Mouse (Mus musculus): ENCODE results near the gene Lrrc46. TPM values are rescaled to one million over a fixed set of nuclear protein-coding genes. Genes with fewer than 3 reads are reported as not detected.
A peak's percentile ranks its signal among the peaks of the same experiment; 100 is the strongest.

The Lrrc46 gene
- total RNA-seq (2014; rRNA removed) (1.4 and 2.7 TPM in 2 replicates), polyA plus RNA-seq (2015; fragmentation: Nextera tagmentation; extraction: Ambion mirVana) (2.4 and 3.3 TPM in 2 replicates)

- under 1% methylated on average over 48 of the region's 48 CpGs for WGBS
- Histone ChIP-seq H3K27ac (ENCODE audit: low read depth, low read length) (peak within 1 kb of the TSS; percentile 76), H3K4me3 (ENCODE audit: low read depth, low read length) (peak within 1 kb of the TSS; percentile 72), H3K36me3 (ENCODE audit: insufficient read depth, low read length) (0 out of 2 replicates have a peak, but pooled peaks cover 3% of the 10 kb centered on the region), H3K4me2 (ENCODE audit: low read depth, low read length, poor library complexity, severe bottlenecking) (peak within 1 kb of the TSS; percentile 68), H3K9me3 (ENCODE audit: low read length) (no peaks in the 10 kb centered on the region), H3K4me1 (ENCODE audit: insufficient read depth, low read length) (no peaks in the 10 kb centered on the region), H3K9ac (replicated peaks; ENCODE audit: low read length, poor library complexity, severe bottlenecking) (peak within 1 kb of the TSS; percentile 81), H3K27me3 (ENCODE audit: insufficient read depth, low read length) (no peaks in the 10 kb centered on the region)
- TF ChIP-seq CTCF (IDR thresholded peaks at IDR 0.05) = peak; percentile 23; the same call in 1 of the 2 replicates
- peak; percentile 85 for ATAC-seq (ENCODE audit: low FRiP score)
- peak; percentile 97 for DNase-seq (ENCODE audit: low spot score)
These were observed at the start of gene Lrrc46, which contains the start of gene Mrpl10 for GRCm38 (mm10) chr11:97041022-97041899. Gene Lrrc46 (minus strand): TSS chr11:97041407. Gene Mrpl10 (plus strand): TSS chr11:97041560.

GRCm38 (mm10) chr11:97086365-97086764 is 45.2 kb upstream of the Lrrc46 start:
- WGBS = 70% methylated on average over 6 of the region's 6 CpGs
- H3K9ac ChIP-seq (replicated peaks; ENCODE audit: low read length, poor library complexity, severe bottlenecking) = no peak overlapping the region
- ATAC-seq (ENCODE audit: low FRiP score) = no peak

GRCm38 (mm10) chr11:97084821-97085505 is 43.8 kb upstream of the Lrrc46 start:
- Histone ChIP-seq H3K4me1 (ENCODE audit: insufficient read depth, low read length) (no peaks in the 10 kb centered on the region), H3K27me3 (ENCODE audit: insufficient read depth, low read length) (no peaks in the 10 kb centered on the region), H3K4me3 (ENCODE audit: low read depth, low read length) (no peak overlapping the region), H3K9me3 (ENCODE audit: low read length) (no peaks in the 10 kb centered on the region), H3K36me3 (ENCODE audit: insufficient read depth, low read length) (no peaks in the 10 kb centered on the region), H3K4me2 (ENCODE audit: low read depth, low read length, poor library complexity, severe bottlenecking) (no peak overlapping the region), H3K9ac (replicated peaks; ENCODE audit: low read length, poor library complexity, severe bottlenecking) (no peak overlapping the region), H3K27ac (ENCODE audit: low read depth, low read length) (no peak overlapping the region)
- no peak for DNase-seq (ENCODE audit: low spot score)
- no peak for TF ChIP-seq CTCF (IDR thresholded peaks at IDR 0.05)
- WGBS = 88% methylated on average over 15 of the region's 15 CpGs
- ATAC-seq (ENCODE audit: low FRiP score) = no peak

More at GRCm38 (mm10) chr11:97086365-97086764, 45.2 kb upstream of the Lrrc46 start:
- H3K4me2 ChIP-seq (ENCODE audit: low read depth, low read length, poor library complexity, severe bottlenecking) = no peak overlapping the region
- no peaks in the 10 kb centered on the region for H3K9me3 ChIP-seq (ENCODE audit: low read length)
- no peak overlapping the region for H3K4me3 ChIP-seq (ENCODE audit: low read depth, low read length)
- H3K27me3 ChIP-seq (ENCODE audit: insufficient read depth, low read length) = no peaks in the 10 kb centered on the region
- no peaks in the 10 kb centered on the region for H3K36me3 ChIP-seq (ENCODE audit: insufficient read depth, low read length)
- H3K27ac ChIP-seq (ENCODE audit: low read depth, low read length) = no peak overlapping the region
- no peak for TF ChIP-seq CTCF (IDR thresholded peaks at IDR 0.05)
- DNase-seq (ENCODE audit: low spot score) = no peak
- H3K4me1 ChIP-seq (ENCODE audit: insufficient read depth, low read length) = no peaks in the 10 kb centered on the region

GRCm38 (mm10) chr11:97083401-97084140 is 42.4 kb upstream of the Lrrc46 start:
- Histone ChIP-seq H3K27ac (ENCODE audit: low read depth, low read length) (no peak overlapping the region), H3K4me3 (ENCODE audit: low read depth, low read length) (no peak overlapping the region), H3K27me3 (ENCODE audit: insufficient read depth, low read length) (no peaks in the 10 kb centered on the region), H3K9ac (replicated peaks; ENCODE audit: low read length, poor library complexity, severe bottlenecking) (no peak overlapping the region), H3K36me3 (ENCODE audit: insufficient read depth, low read length) (no peaks in the 10 kb centered on the region), H3K4me1 (ENCODE audit: insufficient read depth, low read length) (no peaks in the 10 kb centered on the region), H3K9me3 (ENCODE audit: low read length) (no peaks in the 10 kb centered on the region), H3K4me2 (ENCODE audit: low read depth, low read length, poor library complexity, severe bottlenecking) (no peak overlapping the region)
- 0 out of 2 replicates have a peak, but pooled peaks have one; percentile 3 for ATAC-seq (ENCODE audit: low FRiP score)
- WGBS = 34% methylated on average over 22 of the region's 22 CpGs
- no peak for TF ChIP-seq CTCF (IDR thresholded peaks at IDR 0.05)
- DNase-seq (ENCODE audit: low spot score) = no peak

- H3K4me3 ChIP-seq (ENCODE audit: low read depth, low read length) = no peak overlapping the region
- no peaks in the 10 kb centered on the region for H3K36me3 ChIP-seq (ENCODE audit: insufficient read depth, low read length)
- no peaks in the 10 kb centered on the region for H3K4me1 ChIP-seq (ENCODE audit: insufficient read depth, low read length)
- no peaks in the 10 kb centered on the region for H3K9me3 ChIP-seq (ENCODE audit: low read length)
- no peaks in the 10 kb centered on the region for H3K27me3 ChIP-seq (ENCODE audit: insufficient read depth, low read length)
- no peak overlapping the region for H3K4me2 ChIP-seq (ENCODE audit: low read depth, low read length, poor library complexity, severe bottlenecking)
- H3K27ac ChIP-seq (ENCODE audit: low read depth, low read length) = no peak overlapping the region
- peak; percentile 72 for TF ChIP-seq CTCF (IDR thresholded peaks at IDR 0.05)
- no peak overlapping the region for H3K9ac ChIP-seq (replicated peaks; ENCODE audit: low read length, poor library complexity, severe bottlenecking)
- no peak for ATAC-seq (ENCODE audit: low FRiP score)
- 42% methylated on average over 11 of the region's 11 CpGs for WGBS
- DNase-seq (ENCODE audit: low spot score) = peak; percentile 45
These were observed 41.8 kb upstream of the Lrrc46 start for GRCm38 (mm10) chr11:97082977-97083376.
